Mouse (Mus musculus) spleen, adult 18-20 months (tissue): ENCODE results near the gene Gucy2g.

Experiments used
- DNase-seq, 2 experiments: peaks; one replicate each; pipeline ENCODE4 v3.0.0; 2022; ENCODE audit warnings: mixed read lengths in 2 of 2

Gene Gucy2g

DNA sequence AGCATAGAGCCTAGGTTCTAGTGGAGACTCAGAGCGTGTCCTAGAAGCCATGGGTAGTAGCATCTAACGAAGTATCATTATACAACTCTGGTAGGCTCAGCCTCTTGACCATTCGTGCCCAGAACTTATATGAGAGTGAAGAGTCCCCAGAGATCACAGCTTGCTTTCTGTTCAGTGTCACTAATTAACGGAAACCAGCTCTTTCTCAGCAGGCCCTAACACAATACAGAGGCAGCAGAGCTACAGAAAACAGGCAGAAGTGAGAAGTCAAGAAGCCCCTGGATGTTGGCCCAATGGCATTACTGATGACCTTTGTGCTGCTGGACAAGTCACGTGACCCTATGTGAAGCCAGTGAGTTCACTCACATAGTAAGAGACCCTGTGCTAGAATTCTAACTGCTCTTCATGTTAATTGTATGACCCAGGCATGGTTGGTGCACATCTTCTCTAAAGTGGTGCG is at the start of gene Gucy2g:
Gucy2g (minus strand) TSS at position 51 of the 460 bp plus-strand sequence.
- no peak for DNase-seq

DNA sequence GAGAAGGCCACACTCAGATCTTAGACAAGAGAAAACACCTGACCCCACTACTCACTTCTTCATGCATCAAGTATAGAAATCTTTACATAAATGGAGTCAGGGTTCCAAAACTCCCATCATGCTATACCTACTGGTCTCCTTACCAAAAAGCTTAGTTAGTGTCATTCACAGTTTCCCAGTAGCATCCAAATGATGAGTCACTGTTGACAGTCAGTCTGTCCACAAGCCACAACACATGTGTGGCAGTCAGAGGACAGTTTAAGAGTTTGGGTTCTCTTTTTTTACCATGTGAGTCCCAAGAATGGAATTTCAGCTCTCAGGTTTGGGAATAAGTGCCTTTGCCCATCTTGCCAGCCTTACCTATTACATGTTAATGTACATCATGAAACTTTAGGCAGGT is 47.9 kb upstream of the Gucy2g start:
- no peak for DNase-seq

DNA sequence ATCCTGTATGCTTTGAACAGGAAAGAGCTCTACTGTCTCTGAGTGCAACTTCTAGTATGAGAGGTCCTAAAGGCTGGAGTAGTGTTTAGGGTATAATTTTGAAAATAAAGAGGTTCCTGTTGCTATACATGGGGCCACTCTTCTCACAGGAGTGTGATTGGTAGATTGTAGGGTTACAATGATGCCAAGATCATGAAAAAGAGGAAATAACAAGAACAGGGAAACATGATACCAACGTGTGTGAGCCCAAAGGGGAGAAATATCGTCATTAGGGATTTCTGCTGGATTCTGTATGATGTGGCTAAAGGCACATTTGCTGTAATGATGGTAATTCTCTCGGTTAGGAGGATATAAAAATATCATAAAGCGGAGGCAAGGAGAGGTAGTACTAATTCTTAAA is 45.0 kb upstream of the Gucy2g start:
- no peak for DNase-seq

DNA sequence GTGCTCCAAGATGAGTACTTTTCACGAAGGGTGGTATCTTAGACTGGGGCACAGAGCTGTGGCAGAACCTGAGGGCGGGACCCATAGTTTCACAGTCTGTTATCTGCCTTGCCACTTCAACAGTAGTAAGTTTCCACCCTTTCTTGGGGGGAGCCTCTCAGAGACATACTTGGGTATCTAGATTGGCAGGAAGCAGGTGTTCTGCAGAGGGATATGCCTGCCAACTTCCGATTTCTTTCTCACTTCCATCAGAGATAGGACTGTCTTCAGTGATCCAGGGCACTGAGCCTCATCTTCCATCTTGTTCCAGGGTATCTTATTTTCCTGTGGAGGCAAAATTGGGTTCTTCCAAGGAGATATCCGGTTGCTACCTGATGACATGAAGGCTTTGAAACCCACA is 43.1 kb upstream of the Gucy2g start:
- no peak for DNase-seq

DNA sequence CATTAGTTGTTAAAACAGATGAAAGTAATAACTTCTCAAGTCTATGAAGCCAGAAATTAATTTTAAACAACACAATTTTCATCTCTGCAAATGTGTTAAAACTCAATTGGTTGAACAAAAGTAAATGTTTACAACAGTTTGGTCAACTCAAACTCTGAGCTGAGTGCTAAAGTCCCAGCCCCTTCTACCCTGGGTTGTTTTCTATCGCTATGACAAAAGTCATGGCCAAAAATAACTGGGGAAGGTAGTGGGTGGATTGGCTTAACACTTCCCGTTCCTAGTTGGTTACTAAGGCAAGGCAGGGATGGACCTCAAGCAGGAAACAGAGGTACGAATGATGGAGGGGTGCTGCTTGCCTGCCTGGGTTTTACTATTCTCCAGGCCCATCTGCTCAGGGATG is 35.7 kb upstream of the Gucy2g start:
- no peak for DNase-seq

DNA sequence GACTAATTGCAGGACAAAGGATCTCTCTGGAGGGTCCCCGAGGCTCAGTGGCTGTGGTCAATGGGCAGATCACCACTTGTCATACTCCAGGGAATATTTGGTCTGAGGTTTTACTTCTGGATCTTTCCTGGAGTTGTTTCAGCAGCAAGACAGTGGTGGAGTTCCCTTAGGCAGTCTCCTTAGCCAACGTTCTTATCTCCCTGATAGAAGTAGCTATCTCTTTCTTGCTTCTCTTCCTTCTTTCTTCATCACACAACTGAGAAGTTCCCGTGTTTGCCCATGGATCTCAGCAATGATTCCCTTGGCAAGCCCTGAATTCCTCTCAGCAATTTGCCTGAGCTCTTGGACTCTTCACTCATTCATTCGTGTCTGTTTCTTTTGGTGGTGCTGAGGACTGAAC is 35.1 kb upstream of the Gucy2g start:
- DNase-seq = no peak

DNA sequence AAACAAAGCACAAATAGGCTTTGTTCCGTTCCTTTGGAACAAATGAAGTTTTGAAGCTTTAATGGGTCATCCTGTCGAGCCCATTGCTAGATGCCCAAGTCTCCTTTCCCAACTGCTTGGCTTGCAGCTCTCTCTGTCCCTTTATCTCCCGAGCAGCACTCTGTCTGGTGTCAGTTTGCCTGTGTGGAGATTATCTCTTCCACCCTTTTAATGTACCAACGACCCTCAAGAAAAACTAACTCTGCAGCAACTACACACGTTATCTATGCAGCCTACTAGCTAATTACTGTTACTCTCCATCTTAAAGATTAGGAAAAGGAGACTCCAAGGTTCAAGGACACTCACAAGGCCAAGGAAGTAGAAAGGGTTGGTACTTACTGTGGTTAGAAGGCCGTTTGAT is 32.3 kb upstream of the Gucy2g start:
- DNase-seq = no peak

DNA sequence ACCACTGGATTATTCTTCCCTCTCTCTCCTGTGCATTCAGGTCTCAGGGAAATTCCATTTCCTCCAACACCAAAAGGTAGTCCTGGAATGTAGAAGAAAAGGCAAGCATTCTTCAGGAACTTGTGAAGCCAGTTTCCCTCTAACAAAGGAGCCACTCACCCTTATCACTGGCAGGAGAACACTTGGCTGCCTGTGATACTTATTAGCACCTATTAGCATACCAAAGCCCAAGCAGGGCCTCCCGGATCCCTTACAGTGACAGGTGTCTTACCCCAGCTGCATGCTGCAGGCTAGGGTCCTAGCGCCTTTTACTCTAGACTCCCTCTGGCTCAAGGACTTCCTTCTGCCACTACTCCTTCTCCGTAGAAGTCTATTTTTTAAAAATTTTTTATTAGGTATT is 30.4 kb upstream of the Gucy2g start:
- no peak for DNase-seq

DNA sequence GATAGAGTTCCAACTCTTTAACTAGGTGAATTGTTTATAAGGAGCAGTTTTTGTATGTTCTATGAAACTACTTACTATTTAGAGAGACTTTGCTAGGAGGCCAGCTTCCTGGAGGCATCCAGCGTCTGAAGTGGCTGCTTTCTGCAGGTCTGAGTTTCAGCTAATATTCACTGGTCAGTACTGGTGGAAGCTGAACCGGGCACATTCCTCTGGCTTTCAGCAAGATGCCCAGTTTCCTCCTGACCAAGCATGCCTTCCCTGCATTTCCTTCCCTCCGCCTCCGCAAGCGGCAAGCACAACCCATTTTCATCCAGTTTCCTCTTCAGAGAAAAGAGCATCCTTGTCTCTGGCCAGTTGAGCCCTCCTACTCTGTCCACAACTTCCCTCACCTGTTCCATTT is 28.0 kb upstream of the Gucy2g start:
- DNase-seq = no peak

DNA sequence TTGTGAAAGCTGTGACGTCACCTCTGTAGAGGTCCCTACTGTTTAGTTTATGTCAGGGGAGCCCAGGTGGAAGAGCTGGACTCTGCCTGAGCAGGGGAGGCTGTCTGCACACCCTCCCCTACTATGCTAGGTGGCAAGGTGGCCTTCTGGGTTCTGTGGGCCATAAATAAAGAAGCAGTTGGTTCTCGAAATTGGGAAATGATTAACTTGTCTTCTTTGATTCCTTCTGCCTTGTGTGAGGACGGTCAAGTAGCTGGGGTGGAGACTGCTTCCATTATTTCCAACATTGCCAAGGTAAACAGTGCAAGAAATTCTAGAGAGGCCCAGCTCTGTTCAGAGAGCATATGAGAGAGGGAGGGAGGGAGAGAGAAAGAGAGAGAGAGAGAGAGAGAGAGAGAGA is 27.1 kb upstream of the Gucy2g start:
- no peak for DNase-seq

DNA sequence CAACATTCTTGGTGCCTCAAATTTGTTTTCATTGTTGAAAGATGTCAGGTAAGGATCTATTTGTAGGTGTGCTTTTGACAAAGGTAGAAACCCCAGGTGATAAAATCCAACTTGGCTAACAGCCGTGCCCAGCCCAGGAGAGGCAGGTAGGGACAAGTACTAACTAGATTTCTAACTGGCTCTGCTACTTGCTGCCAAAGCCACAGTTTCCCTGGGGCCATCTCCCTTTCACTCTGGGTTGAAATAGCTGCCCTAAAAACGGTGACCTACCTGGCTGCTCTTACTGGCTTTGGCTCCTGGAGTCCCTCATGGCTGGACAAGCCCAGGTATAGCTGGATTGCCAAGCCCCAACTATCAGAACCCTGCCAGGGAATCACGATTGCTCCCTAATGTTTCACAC is 25.8 kb upstream of the Gucy2g start:
- no peak for DNase-seq

DNA sequence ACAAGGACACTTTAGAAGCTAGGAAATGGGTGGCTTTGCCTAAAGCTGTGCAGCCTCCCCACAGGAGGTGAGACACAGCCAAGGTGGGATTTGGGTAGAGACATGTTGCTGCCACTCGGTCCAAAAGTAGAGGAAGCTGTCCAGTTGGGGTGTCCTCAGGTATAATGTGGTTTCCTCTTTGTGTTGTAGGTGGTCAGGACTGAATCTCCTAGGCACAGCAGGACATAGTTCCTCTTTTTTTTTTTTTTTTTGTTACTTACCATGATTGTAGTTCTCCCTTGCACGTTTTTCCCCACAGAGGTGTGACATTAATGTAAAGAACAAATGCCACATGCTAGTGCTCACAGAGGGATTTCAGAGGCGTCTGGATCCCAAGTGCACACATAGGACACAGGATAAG is 24.2 kb upstream of the Gucy2g start:
- DNase-seq = no peak

DNA sequence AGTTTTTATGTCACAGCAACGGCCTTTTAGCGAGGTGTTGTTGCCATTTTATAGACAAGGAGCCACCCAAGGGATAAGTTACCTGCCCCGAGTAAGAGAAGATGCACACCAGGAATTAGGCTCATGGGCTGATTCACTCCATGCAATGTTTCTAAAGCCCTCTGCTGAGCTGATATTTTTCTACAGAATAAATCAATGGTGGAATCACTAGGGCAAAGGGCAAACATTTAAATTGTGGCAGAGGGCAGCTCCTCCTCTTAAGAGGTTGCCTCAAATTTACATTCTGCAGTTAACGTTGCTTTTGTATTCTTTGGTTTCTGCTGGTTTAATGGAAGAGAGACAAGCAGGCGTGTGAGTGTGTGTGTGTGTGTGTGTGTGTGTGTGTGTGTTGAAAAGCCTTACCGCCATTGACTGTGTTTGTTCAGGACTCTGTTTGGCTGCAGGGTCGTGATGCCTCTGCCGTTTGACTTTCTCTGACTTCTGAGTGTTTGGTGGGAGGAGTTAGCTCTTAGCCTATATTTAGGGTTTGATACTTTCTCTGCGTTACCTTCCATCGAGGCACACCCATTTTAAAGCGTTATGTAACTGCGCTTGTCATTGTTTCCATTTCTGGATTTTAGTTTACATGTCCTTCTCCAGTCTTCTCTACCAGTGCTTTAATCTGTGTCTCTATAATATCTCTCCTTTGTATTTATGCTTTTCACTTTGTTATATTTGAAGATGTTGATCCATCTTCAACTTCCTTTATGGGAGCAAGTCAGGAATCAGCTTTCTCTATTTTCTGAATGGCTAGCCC is 19.6 kb upstream of the Gucy2g start:
- no peak for DNase-seq

DNA sequence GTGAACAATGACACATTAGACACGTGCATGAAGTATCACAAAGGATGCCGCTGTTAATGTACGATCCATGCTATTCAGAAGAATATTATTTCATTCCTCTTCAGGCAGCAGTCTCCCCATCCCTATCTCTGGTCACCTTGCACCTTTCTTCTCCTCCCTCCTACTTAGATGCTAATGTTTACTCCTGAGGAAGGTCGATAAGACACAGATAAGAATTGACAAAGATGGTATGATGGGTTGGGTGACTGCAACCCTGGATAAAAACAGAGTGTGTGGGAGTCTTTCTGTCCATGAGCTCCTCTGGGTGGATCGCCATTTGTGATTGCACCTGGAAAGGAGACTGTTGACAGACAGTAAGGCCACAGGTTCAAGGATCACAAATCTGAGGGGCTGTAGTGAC is 17.5 kb upstream of the Gucy2g start:
- DNase-seq = no peak

DNA sequence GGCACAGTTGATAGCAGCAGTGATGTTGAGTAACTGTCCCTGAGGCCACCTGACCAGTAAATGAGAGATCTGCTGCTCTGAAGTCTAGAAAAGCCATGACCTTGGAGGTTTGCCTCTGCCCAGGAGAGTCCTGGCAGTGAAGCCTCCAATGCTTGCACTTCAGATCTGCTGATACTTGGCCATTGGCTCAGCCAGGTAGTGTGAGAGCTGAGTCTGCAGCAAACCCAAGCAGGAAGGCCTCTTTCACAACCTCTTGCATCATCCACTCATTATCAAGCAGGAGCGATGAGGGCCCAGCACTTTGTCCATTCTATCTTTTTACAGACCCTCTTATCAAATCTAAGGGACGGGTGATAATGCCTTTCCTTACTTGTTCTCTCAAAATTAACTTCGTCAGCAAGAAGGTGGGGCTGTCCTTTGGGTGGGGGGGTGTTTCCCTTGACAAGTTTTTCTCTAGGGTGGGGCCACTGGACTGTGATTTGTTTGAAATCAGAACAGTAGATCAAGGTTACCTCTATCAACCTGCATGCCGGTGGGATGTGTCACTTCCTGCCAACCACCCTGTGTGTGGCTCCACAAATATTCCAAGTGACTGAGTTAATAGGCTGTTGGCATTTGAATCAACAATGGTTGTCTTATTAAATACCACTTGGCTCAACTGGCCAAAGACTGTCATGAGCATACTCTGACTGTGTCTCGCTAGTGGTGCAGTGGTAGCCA is 16.8 kb upstream of the Gucy2g start:
- DNase-seq = no peak

DNA sequence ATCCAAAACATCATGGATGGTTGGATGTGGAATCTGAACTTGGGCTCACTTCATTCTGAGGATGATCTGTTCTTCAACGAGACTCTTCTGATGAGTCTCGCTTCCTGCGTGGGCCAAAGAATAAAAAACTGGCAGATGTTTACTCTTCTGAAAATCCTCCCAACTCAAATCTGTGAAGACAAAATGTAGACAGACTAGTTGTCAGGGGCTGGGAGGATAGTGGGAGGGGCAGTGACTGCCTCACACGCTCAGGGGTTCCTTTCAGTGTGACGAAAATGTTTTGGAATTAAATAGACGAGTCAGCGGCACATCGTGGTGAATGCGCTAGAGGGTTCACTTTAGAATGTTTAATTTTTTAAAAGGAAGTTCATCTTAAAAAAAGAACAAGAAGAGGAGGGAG is 15.1 kb upstream of the Gucy2g start:
- DNase-seq = no peak

DNA sequence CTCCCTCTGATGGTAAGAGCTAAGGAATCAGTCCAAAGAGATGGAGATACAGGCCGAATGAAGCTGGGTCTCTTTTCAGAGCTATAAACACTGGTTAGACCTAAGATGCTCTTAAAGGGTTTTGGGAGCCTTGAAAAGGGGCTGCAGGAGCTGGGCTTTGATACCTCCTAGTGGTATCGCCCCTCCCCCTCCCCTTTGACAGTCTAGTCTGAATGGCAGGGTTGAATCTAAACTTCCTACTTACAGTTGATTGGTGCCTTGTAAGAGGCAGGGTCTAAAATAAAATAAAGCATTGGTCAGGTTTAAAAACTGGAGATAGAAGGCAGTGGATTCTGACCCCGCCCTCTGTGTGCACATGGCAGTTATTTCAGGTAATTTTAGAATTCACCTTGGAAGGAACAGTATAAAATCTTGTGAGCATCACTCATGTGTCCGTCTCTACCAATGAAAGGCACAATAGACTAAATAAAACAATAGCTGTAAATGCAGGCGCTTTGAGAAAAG is 13.5 kb upstream of the Gucy2g start:
- DNase-seq = peak in 1 of 2 experiments; percentile 39

DNA sequence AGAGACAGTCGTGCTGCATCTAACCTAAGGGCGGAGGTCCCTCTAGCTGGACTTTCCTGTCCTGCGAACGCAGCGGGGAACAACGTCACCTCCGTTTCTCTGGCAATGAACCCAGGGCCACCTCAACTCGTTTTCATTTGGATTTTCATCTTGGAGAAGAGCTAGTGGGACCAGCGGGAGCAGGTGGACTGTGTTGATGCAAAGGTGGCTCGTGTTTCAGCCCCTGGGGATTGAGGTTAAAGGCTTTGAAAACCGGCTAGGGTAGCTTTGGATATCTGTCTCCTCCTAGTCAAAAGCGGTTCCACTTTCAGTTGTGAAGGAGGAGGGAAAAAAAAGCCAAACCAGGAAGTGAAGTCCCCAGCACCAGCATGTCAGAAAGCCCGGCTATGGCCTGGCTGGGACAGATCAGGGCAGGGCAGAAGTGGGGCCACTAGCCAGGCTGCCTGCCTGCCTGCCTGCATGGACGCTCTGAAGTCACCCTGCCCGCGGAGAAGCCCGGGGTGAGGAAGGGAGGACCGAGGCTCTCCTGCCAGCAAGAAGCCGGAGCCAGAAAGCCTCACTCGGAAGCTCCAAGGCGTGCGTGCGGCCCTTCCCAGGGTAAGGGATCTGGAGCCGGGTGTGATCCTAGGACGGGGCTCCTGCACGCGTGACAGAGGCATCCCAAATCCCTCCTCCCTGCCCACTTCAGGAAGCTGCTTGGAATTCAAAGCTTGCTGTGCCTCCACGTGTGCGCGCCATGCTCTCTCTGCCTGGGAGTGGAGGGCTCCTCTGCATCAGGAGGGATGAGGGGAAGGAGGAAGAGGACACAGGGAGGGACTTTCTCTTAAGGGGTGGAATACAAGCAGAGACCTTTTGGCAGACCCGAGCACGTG is 12.8 kb upstream of the Gucy2g start:
- peak; percentile 23 to 53 for DNase-seq

DNA sequence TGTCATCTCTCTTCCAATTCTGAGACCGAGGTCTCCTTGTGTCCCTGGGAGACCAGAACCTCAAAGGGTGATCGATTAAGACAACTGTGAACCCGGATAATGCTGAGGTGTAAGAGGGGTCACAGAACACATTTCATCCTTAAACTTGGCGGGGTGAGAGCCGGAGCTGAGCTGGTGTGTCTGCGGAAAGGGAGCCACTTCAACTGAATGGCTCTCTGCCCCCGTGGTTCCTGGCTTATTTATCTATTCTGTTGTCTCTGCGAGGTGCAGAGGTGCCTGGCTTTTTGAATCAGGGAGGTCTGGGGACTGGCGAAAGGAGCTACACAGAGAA is 12.2 kb upstream of the Gucy2g start:
- no peak for DNase-seq

DNA sequence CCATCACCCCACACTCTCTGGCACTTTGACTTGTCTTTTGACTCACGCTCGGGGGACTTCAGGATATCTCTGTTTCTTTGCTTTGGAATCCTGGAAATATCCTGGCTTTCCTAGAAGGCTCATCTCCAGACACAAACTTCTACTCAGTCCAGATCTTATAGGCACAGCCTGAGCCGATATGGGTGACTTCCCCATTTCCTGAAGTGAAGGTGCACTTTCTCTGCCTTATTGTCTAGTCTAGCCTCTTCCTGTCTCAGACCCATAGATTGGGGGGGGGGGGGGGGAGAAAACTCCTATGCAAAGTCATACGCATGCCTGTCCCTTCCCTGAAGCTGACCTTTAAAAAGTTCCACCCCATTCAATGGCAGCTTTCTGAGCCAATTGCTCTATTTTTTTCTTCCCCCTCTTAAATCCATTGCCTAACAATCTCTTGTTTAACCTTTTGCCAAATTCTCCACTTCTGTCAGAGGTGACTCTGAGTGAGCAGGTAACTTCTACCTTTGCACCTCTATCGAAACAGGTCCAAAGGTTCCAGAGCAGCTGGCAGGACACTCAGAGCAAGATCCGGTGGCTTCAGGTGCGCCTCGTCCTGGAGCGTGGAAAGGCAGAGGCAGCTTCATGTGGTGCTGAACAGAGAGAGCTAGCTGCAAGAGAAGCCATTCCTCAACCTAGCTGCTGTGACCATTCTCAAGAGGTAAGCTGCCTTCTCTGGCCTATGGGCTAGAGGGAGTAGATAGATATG is 10.5 kb upstream of the Gucy2g start, which contains the start of gene Acsl5:
Acsl5 (plus strand) TSS at position 556 of the 742 bp plus-strand sequence.
- DNase-seq = no peak

DNA sequence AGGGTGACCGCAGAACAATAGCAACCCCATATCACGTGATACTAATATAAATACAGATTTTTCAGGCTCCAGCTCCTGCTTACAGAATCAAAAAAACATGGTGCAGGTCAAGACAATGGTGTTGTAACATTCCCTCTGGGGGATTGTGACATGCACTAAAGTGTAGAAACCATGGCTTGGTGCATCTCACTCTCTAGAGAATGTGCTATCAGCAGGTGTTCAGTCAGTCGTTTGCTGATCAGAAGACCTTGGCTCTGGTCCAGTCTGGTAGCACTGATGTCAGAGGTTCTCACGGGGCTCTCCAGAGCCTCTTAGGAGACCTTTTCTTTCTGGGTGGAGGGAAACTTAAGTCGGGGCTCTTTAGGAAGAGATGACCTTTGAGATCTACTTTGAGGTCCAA is 9.4 kb upstream of the Gucy2g start:
- DNase-seq = no peak

DNA sequence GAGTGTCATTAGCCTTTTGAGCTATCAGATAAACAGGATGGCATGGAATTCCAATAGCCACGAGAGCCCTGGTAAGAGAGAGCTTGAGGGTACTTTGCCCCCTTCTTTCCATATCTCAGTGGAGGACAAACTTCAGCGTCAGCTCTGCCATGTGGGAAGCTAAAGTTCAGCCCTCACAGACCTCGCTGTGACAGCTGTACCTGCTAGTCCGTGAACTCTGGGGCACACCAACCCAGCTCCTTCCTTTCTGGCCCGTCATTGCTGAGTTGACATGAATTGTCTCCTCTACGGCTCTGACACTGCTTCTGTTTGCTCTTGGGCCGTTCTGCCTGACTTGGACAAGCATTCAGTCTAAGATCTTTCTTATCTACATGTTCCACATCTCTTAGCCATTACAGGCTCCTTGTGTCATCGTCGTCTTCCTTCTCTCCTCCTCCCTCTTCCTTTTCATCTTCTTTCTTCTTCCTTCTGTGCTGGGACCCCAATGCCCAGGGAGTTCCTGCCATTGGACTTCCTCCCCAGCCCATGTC is 7.0 kb upstream of the Gucy2g start:
- DNase-seq = no peak
